Mouse (Mus musculus): ENCODE measurements at regions not wholly inside any gene's neighbourhood (a gene's known extent, or its start where the extent isn't known, plus 50 kb on each side); places are given as distances from the start of the nearest gene placed in this dataset.

GRCm38 (mm10) chr14:24731872-24732525 lies 245.1 kb downstream of the Rps24 start:
- DNase-seq, result no peak

- DNase-seq, result no peak
Observed at GRCm38 (mm10) chr14:24733326-24733725, 246.4 kb downstream of the Rps24 start.

GRCm38 (mm10) chr14:24738869-24739268 lies 251.9 kb downstream of the Rps24 start:
- DNase-seq, result peak; percentile 46

GRCm38 (mm10) chr14:24744451-24744850 lies 257.5 kb downstream of the Rps24 start:
- no peak for DNase-seq

- DNase-seq, result peak; percentile 61
Observed at GRCm38 (mm10) chr14:24745730-24746129, 258.8 kb downstream of the Rps24 start.

- no peak for DNase-seq
Observed at GRCm38 (mm10) chr14:24747471-24747795, 260.5 kb downstream of the Rps24 start.

- peak; percentile 76 for DNase-seq
Observed at GRCm38 (mm10) chr14:24747796-24748496, 261.0 kb downstream of the Rps24 start.

- DNase-seq, result no peak
Observed at GRCm38 (mm10) chr14:24748497-24748862, 261.6 kb downstream of the Rps24 start.

- no peak for DNase-seq
Observed at GRCm38 (mm10) chr14:24749313-24749712, 262.4 kb downstream of the Rps24 start.

- DNase-seq, result no peak
Observed at GRCm38 (mm10) chr14:24751227-24751626, 264.3 kb downstream of the Rps24 start.

GRCm38 (mm10) chr14:24754753-24755152 lies 267.8 kb downstream of the Rps24 start:
- DNase-seq, result no peak

- DNase-seq, result no peak
Observed at GRCm38 (mm10) chr14:24755426-24756117, 268.6 kb downstream of the Rps24 start.

- DNase-seq, result peak; percentile 44
Observed at GRCm38 (mm10) chr14:24757302-24757701, 270.4 kb downstream of the Rps24 start.

GRCm38 (mm10) chr14:24757843-24758242 lies 270.9 kb downstream of the Rps24 start:
- DNase-seq, result no peak

- no peak for DNase-seq
Observed at GRCm38 (mm10) chr14:24760926-24761325, 274.0 kb downstream of the Rps24 start.

GRCm38 (mm10) chr14:24762468-24763274 lies 275.7 kb downstream of the Rps24 start:
- no peak for DNase-seq

GRCm38 (mm10) chr14:24763275-24763812 lies 276.4 kb downstream of the Rps24 start:
- DNase-seq, result no peak

- DNase-seq, result no peak
Observed at GRCm38 (mm10) chr14:24763845-24764244, 276.9 kb downstream of the Rps24 start.

- DNase-seq, result no peak
Observed at GRCm38 (mm10) chr14:24766260-24766659, 279.3 kb downstream of the Rps24 start.

- no peak for DNase-seq
Observed at GRCm38 (mm10) chr14:24766690-24767089, 279.8 kb downstream of the Rps24 start.

GRCm38 (mm10) chr14:24767316-24767715 lies 280.4 kb downstream of the Rps24 start:
- no peak for DNase-seq

- DNase-seq, result no peak
Observed at GRCm38 (mm10) chr14:24767964-24768363, 281.0 kb downstream of the Rps24 start.

GRCm38 (mm10) chr14:24769451-24769850 lies 282.5 kb downstream of the Rps24 start:
- DNase-seq, result no peak

All from lung, postnatal 36 days (tissue).